Mouse (Mus musculus) T-helper 1 cell (primary cell): ENCODE data around the gene Wrap53.

Experiments used
- in situ Hi-C: fragments of 300-600 bp; cut with MboI, MseI; formaldehyde crosslinking; loops from one replicate; pipeline ENCODE4 v1.15.1; 2025; ENCODE audit warnings: high pct_unique_total_duplicates

The Wrap53 gene

GRCm38 (mm10) chr11:69601768-69602167 is 21.7 kb upstream of the Wrap53 start:
- in situ Hi-C loops, result no loop called here

- in situ Hi-C loops, result no loop called here
These were observed 20.0 kb upstream of the Wrap53 start for GRCm38 (mm10) chr11:69600098-69600497.

- in situ Hi-C loops, result no loop called here
These were observed 19.4 kb upstream of the Wrap53 start for GRCm38 (mm10) chr11:69599436-69599835.

- in situ Hi-C loops, result no loop called here
These were observed 14.8 kb upstream of the Wrap53 start for GRCm38 (mm10) chr11:69594853-69595252.

GRCm38 (mm10) chr11:69592799-69593198 is 12.7 kb upstream of the Wrap53 start:
- in situ Hi-C loops, result no loop called here

GRCm38 (mm10) chr11:69591899-69592637 is 12.0 kb upstream of the Wrap53 start:
- in situ Hi-C loops, result no loop called here

- in situ Hi-C loops, result no loop called here
These were observed 11.4 kb upstream of the Wrap53 start for GRCm38 (mm10) chr11:69591424-69591823.

- in situ Hi-C loops, result no loop called here
These were observed 10.6 kb upstream of the Wrap53 start for GRCm38 (mm10) chr11:69590622-69591021.

- in situ Hi-C loops, result no loop called here
These were observed 9.3 kb upstream of the Wrap53 start for GRCm38 (mm10) chr11:69589207-69589834.

GRCm38 (mm10) chr11:69585718-69586325 is 5.8 kb upstream of the Wrap53 start:
- in situ Hi-C loops, result no loop called here

- in situ Hi-C loops, result loop anchor here (5.0 kb wide), 1 partner anchor 87 kb away; the partner anchor contains the start of gene Eif4a1
These were observed 4.9 kb upstream of the Wrap53 start for GRCm38 (mm10) chr11:69584937-69585336.

- in situ Hi-C loops, result loop anchor here (5.0 kb wide), 1 partner anchor 88 kb away; the partner anchor contains the start of gene Eif4a1
These were observed 4.0 kb upstream of the Wrap53 start for GRCm38 (mm10) chr11:69584008-69584407.

GRCm38 (mm10) chr11:69582230-69582805 is 2.3 kb upstream of the Wrap53 start:
- in situ Hi-C loops, result loop anchor here (5.0 kb wide), 1 partner anchor 90 kb away; the partner anchor contains the start of gene Eif4a1

- in situ Hi-C loops, result loop anchor here (5.0 kb wide), 1 partner anchor 90 kb away; the partner anchor contains the start of gene Eif4a1
These were observed 1.8 kb upstream of the Wrap53 start for GRCm38 (mm10) chr11:69581814-69582213.

- in situ Hi-C loops, result loop anchor here (5.0 kb wide), 1 partner anchor 91 kb away; the partner anchor contains the start of gene Eif4a1
These were observed 1.2 kb upstream of the Wrap53 start for GRCm38 (mm10) chr11:69581147-69581688.

GRCm38 (mm10) chr11:69580572-69581146 is 604 bp upstream of the Wrap53 start:
- in situ Hi-C loops, result loop anchor here (5.0 kb wide), 1 partner anchor 92 kb away; the partner anchor contains the start of gene Eif4a1

GRCm38 (mm10) chr11:69579128-69580017 is 682 bp downstream of the Wrap53 start:
- in situ Hi-C loops, result loop anchor here (5.0 kb wide), 1 partner anchor 93 kb away; the partner anchor contains the start of gene Eif4a1

- in situ Hi-C loops, result no loop called here
These were observed 1.8 kb downstream of the Wrap53 start for GRCm38 (mm10) chr11:69578301-69578700.

- in situ Hi-C loops, result no loop called here
These were observed 3.7 kb downstream of the Wrap53 start for GRCm38 (mm10) chr11:69576307-69576706.

- in situ Hi-C loops, result no loop called here
These were observed 4.8 kb downstream of the Wrap53 start for GRCm38 (mm10) chr11:69575220-69575619.
